Mouse (Mus musculus) E14TG2a.4 (cell line): ENCODE measurements around the gene Adamts4.

Source experiments
- CTCF ChIP-seq: conservative IDR thresholded peaks from 2 replicates; pipeline ENCODE4 v1.5.1; 2014; ENCODE audit warnings: low read length
- NANOG ChIP-seq: IDR thresholded peaks from 2 replicates; pipeline ENCODE4 v1.6.1; 2014; ENCODE audit warnings: borderline replicate concordance, low read length, mixed read lengths
- POU5F1 ChIP-seq: IDR thresholded peaks from 2 replicates; pipeline ENCODE4 v1.6.1; 2014; ENCODE audit warnings: low read length, borderline replicate concordance

DNA sequence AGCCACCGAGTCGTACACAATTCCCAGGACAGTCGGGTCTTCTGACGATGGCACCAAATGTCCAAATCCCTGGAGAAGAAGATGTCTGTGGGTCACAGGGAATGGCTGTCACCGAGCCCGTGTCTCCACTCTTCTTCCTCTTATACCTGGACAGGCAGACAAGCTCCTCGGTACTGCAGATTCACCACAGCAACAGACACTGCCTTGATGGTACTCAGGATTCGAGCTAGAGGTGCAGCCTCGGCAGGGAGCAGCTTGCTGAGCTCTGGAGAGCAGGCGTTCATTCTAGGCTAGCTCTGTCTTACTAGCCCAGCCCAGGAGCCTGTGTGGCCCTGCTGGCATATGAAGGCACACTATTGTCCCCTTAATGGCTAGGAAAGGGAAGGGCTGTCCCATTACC lies 27.5 kb downstream of the Adamts4 start:
- TF ChIP-seq CTCF = no peak
- TF ChIP-seq NANOG = no peak
- TF ChIP-seq POU5F1 = no peak
